Mouse (Mus musculus): ENCODE data around the gene Tm9sf2. TPM values are rescaled to one million over a fixed set of nuclear protein-coding genes. Genes with fewer than 3 reads are reported as not detected.
"Not testable (repeated sequence)": the region's sequence is repeated elsewhere in the genome, so short reads cannot be mapped to it uniquely, and the experiment has no call there.

Gene Tm9sf2
- polyA plus RNA-seq, 1 experiment, result 64.7 TPM

DNA sequence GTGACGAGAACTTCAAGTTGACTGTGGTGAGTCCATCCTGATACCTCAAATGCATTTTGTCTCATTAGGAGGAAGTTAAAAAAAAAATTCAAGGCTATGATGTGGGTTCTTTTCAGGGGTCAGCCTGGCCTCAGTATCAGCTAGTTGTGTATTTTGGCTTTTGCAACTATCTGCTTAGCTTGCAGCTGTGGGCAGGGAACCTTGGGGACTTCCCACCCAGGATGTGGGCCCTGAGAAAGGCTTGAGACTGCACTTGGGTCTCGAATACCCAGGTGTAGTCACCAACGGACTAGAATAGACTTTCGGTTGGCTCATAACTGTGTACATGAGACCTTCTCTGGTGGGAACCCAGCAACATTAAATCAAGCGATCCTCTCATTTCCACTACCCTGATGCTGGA lies 33.4 kb upstream of the Tm9sf2 start:
- no peak for DNase-seq (ENCODE audit: low read depth)
- TF ChIP-seq POLR2A (IDR thresholded peaks at IDR 0.05; ENCODE audit: borderline replicate concordance, extremely low read depth, insufficient read depth, insufficient read length, poor library complexity, severe bottlenecking), result no peak
- no peak for TF ChIP-seq CTCF (IDR thresholded peaks at IDR 0.05; ENCODE audit: borderline replicate concordance, extremely low read depth, insufficient read depth, insufficient read length)

- no peak for DNase-seq (ENCODE audit: low read depth)
- TF ChIP-seq CTCF (IDR thresholded peaks at IDR 0.05; ENCODE audit: borderline replicate concordance, extremely low read depth, insufficient read depth, insufficient read length) (no peak), POLR2A (IDR thresholded peaks at IDR 0.05; ENCODE audit: borderline replicate concordance, extremely low read depth, insufficient read depth, insufficient read length, poor library complexity, severe bottlenecking) (no peak)
Observed at GRCm38 (mm10) chr14:122074360-122074759, 32.5 kb upstream of the Tm9sf2 start.

GRCm38 (mm10) chr14:122075485-122076200 lies 31.2 kb upstream of the Tm9sf2 start:
- no peak for TF ChIP-seq POLR2A (IDR thresholded peaks at IDR 0.05; ENCODE audit: borderline replicate concordance, extremely low read depth, insufficient read depth, insufficient read length, poor library complexity, severe bottlenecking)
- no peak for TF ChIP-seq CTCF (IDR thresholded peaks at IDR 0.05; ENCODE audit: borderline replicate concordance, extremely low read depth, insufficient read depth, insufficient read length)
- no peak for DNase-seq (ENCODE audit: low read depth)

- TF ChIP-seq CTCF (IDR thresholded peaks at IDR 0.05; ENCODE audit: borderline replicate concordance, extremely low read depth, insufficient read depth, insufficient read length) (no peak), POLR2A (IDR thresholded peaks at IDR 0.05; ENCODE audit: borderline replicate concordance, extremely low read depth, insufficient read depth, insufficient read length, poor library complexity, severe bottlenecking) (no peak)
Observed at GRCm38 (mm10) chr14:122077017-122077416, 29.8 kb upstream of the Tm9sf2 start.

GRCm38 (mm10) chr14:122079428-122079827 lies 27.4 kb upstream of the Tm9sf2 start:
- TF ChIP-seq POLR2A (IDR thresholded peaks at IDR 0.05; ENCODE audit: borderline replicate concordance, extremely low read depth, insufficient read depth, insufficient read length, poor library complexity, severe bottlenecking) (no peak), CTCF (IDR thresholded peaks at IDR 0.05; ENCODE audit: borderline replicate concordance, extremely low read depth, insufficient read depth, insufficient read length) (peak; percentile 55; the same call in 1 of the 2 replicates)
- peak; percentile 17 for DNase-seq (ENCODE audit: low read depth)

More at GRCm38 (mm10) chr14:122077017-122077416, 29.8 kb upstream of the Tm9sf2 start:
- DNase-seq (ENCODE audit: low read depth), result no peak

- no peak for TF ChIP-seq POLR2A (IDR thresholded peaks at IDR 0.05; ENCODE audit: borderline replicate concordance, extremely low read depth, insufficient read depth, insufficient read length, poor library complexity, severe bottlenecking)
- TF ChIP-seq CTCF (IDR thresholded peaks at IDR 0.05; ENCODE audit: borderline replicate concordance, extremely low read depth, insufficient read depth, insufficient read length), result no peak
- no peak for DNase-seq (ENCODE audit: low read depth)
Observed at GRCm38 (mm10) chr14:122079921-122080320, 26.9 kb upstream of the Tm9sf2 start.

DNA sequence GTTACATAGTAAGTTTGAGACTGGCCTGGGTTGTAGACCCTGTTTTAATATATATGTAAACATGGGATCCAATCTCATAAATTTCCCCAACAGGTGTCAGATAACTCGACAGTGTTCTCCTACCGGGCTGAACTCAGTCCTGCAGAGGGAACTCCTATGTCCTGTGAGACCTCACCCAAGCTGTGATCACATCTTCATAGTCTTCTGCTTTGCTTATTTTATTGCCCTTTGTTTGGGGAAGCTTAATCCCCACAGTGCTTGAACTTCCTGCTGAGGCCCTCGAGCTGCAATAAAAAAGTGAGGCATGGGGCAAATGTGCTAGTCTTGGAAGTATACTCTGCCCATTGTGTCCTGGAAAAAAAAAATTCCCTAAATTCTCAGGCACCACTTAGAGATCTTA lies 25.5 kb upstream of the Tm9sf2 start:
- TF ChIP-seq CTCF (IDR thresholded peaks at IDR 0.05; ENCODE audit: borderline replicate concordance, extremely low read depth, insufficient read depth, insufficient read length), result no peak
- TF ChIP-seq POLR2A (IDR thresholded peaks at IDR 0.05; ENCODE audit: borderline replicate concordance, extremely low read depth, insufficient read depth, insufficient read length, poor library complexity, severe bottlenecking), result no peak
- no peak for DNase-seq (ENCODE audit: low read depth)

GRCm38 (mm10) chr14:122083499-122083898 lies 23.3 kb upstream of the Tm9sf2 start:
- no peak for DNase-seq (ENCODE audit: low read depth)
- TF ChIP-seq POLR2A (IDR thresholded peaks at IDR 0.05; ENCODE audit: borderline replicate concordance, extremely low read depth, insufficient read depth, insufficient read length, poor library complexity, severe bottlenecking), result no peak

DNA sequence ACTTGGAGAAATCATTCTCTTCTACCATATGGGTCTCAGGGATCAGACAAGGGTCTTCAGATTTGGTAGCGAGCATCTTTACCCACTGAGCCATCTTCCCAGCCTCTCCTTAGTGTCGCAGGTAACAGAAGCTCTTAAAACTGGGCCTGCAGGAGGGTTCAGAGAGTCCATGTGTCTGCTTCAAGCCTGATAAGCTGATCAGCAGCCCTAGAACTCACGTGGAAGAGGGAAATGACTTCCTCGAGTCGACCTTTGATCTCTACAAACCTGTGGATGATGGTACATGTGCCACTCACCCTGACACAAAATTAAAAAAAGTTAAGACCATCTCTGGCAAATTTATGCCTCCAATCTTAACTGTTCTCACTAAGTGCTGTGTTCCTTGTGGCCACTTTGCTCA lies 18.9 kb upstream of the Tm9sf2 start:
- TF ChIP-seq CTCF (IDR thresholded peaks at IDR 0.05; ENCODE audit: borderline replicate concordance, extremely low read depth, insufficient read depth, insufficient read length), result no peak
- no peak for TF ChIP-seq POLR2A (IDR thresholded peaks at IDR 0.05; ENCODE audit: borderline replicate concordance, extremely low read depth, insufficient read depth, insufficient read length, poor library complexity, severe bottlenecking)
- DNase-seq (ENCODE audit: low read depth), result no peak

GRCm38 (mm10) chr14:122092363-122092762 lies 14.5 kb upstream of the Tm9sf2 start:
- no peak for DNase-seq (ENCODE audit: low read depth)
- TF ChIP-seq CTCF (IDR thresholded peaks at IDR 0.05; ENCODE audit: borderline replicate concordance, extremely low read depth, insufficient read depth, insufficient read length) (no peak), POLR2A (IDR thresholded peaks at IDR 0.05; ENCODE audit: borderline replicate concordance, extremely low read depth, insufficient read depth, insufficient read length, poor library complexity, severe bottlenecking) (no peak)

GRCm38 (mm10) chr14:122096331-122096730 lies 10.5 kb upstream of the Tm9sf2 start:
- TF ChIP-seq POLR2A (IDR thresholded peaks at IDR 0.05; ENCODE audit: borderline replicate concordance, extremely low read depth, insufficient read depth, insufficient read length, poor library complexity, severe bottlenecking) (no peak), CTCF (IDR thresholded peaks at IDR 0.05; ENCODE audit: borderline replicate concordance, extremely low read depth, insufficient read depth, insufficient read length) (no peak)
- DNase-seq (ENCODE audit: low read depth), result no peak

DNA sequence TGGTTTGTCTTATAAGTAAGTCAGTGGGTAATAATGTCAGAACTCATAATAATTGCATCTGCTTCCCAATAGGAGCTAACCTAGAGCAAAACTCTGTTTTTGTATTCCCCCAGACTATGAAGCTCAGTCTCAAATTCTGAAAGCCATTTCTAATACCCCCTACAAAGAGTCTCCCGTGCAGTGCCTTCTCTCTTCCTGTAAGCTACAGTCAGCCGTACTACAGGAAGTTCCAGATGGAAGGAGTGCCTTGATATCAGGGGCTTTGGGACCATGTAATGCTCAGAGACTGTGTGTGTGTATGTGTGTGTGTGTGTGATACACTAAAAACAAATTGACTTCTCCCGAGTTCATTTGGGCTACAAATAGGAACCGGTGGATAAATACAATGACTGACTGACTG lies 7.3 kb upstream of the Tm9sf2 start:
- DNase-seq (ENCODE audit: low read depth), result no peak
- TF ChIP-seq CTCF (IDR thresholded peaks at IDR 0.05; ENCODE audit: borderline replicate concordance, extremely low read depth, insufficient read depth, insufficient read length) (no peak), POLR2A (IDR thresholded peaks at IDR 0.05; ENCODE audit: borderline replicate concordance, extremely low read depth, insufficient read depth, insufficient read length, poor library complexity, severe bottlenecking) (no peak)

- not testable (repeated sequence) for DNase-seq (ENCODE audit: low read depth)
Observed at GRCm38 (mm10) chr14:122101890-122102289, 4.9 kb upstream of the Tm9sf2 start.
